Mouse (Mus musculus) heart, adult 2 months (tissue): ENCODE results near the gene Cd79b. TPM values are rescaled to one million over a fixed set of nuclear protein-coding genes. Genes with fewer than 3 reads are reported as not detected.

ENCODE experiments used
- DNase-seq, 2 experiments: peaks; one replicate each; pipeline ENCODE4 v3.0.0; 2021
- H3K27ac ChIP-seq: fragments of 200-600 bp; 2 replicates; pipeline ENCODE4 v1.8.1; 2022
- H3K27me3 ChIP-seq: fragments of 200-500 bp; 2 replicates; pipeline ENCODE4 v1.6.1; 2012; ENCODE audit warnings: mild to moderate bottlenecking, low read length, inconsistent platforms, mixed read lengths; ENCODE audit not compliant: control insufficient read depth, insufficient read depth
- H3K36me3 ChIP-seq: fragments of 200-500 bp; 2 replicates; pipeline ENCODE4 v1.6.1; 2012; ENCODE audit warnings: low read length, inconsistent platforms; ENCODE audit not compliant: control insufficient read depth, insufficient read depth
- H3K4me1 ChIP-seq: fragments of 200-500 bp; 2 replicates; pipeline ENCODE4 v1.6.1; 2011; ENCODE audit warnings: low read length; ENCODE audit not compliant: control insufficient read depth, insufficient read depth
- H3K4me3 ChIP-seq: fragments of 200-600 bp; 2 replicates; pipeline ENCODE4 v1.8.1; 2022
- H3K79me2 ChIP-seq: fragments of 200-500 bp; replicated peaks from 2 replicates; pipeline ENCODE4 v1.6.1; 2012; ENCODE audit warnings: mild to moderate bottlenecking, inconsistent platforms, low read length, moderate library complexity, mixed read lengths; ENCODE audit not compliant: control insufficient read depth, insufficient read depth
- H3K9ac ChIP-seq: fragments of 200-500 bp; 2 replicates; pipeline ENCODE4 v1.6.1; 2012; ENCODE audit warnings: low read depth, mild to moderate bottlenecking, control low read depth, inconsistent platforms, low read length, mixed read lengths
- CTCF ChIP-seq: fragments of 200-600 bp; IDR thresholded peaks from 2 replicates; pipeline ENCODE4 v1.8.1; 2022; ENCODE audit warnings: antibody characterized with exemption, mild to moderate bottlenecking, moderate library complexity
- EP300 ChIP-seq: fragments of 200-500 bp; IDR thresholded peaks from 2 replicates; pipeline ENCODE4 v1.6.1; 2011; ENCODE audit warnings: low read depth, low read length, control low read depth; ENCODE audit not compliant: insufficient read depth
- POLR2A ChIP-seq: fragments of 200-500 bp; IDR thresholded peaks from 2 replicates; pipeline ENCODE4 v1.6.1; 2011; ENCODE audit warnings: mild to moderate bottlenecking, low read depth, low read length, control low read depth; ENCODE audit not compliant: insufficient read depth
- WGBS: fragments of 180-500 bp; shearing (Covaris S2); methylation state at CpG from one replicate; pipeline ENCODE4 v1.1.7; 2018; 5-methylcytosine and 5-hydroxymethylcytosine counted together
- intact Hi-C: fragments of 180-260 bp; cut with DNase I; formaldehyde crosslinking; loops from one replicate; pipeline ENCODE4 v1.15.1; 2025
- polyA plus RNA-seq: library from polyadenylated mRNA; depleted of rRNA; stranded (reverse); fragments of >200 nt; gene quantifications from 2 replicates; pipeline ENCODE4 v1.2.3, GENCODE M21; 2012
- total RNA-seq, 2 experiments: library from RNA; stranded (reverse); gene quantifications; 2 replicates each; pipeline ENCODE4 v1.2.3; 2021

Gene Cd79b
- total and polyA plus RNA-seq, 3 experiments: 1.7 to 10.1 (median 3.0) TPM

GRCm38 (mm10) chr11:106271794-106272643, 42.5 kb downstream of the Cd79b start:
- Histone ChIP-seq H3K27ac (peak overlapping the region; percentile 97), H3K4me3 (peak overlapping the region; percentile 94), H3K9ac (peak overlapping the region; percentile 98), H3K79me2 (peaks cover 1% of the 10 kb centered on the region), H3K27me3 (no peaks in the 10 kb centered on the region), H3K36me3 (peaks cover 8% of the 10 kb centered on the region; the same call in 1 of the 2 replicates), H3K4me1 (peaks cover 27% of the 10 kb centered on the region)
- DNase-seq: peak in 1 of 2 experiments; percentile 33
- 1% methylated on average over 41 of the region's 41 CpGs for WGBS
- no peak for TF ChIP-seq POLR2A
- no peak for TF ChIP-seq EP300
- 0 out of 2 replicates have a peak, but pooled peaks have one; percentile 2 for TF ChIP-seq CTCF
- intact Hi-C loops: loop anchor here (2.0 to 10.0 kb wide), 4 partner anchors 15 to 513 kb away; partner anchors contain the start of genes Ccdc47, Cep95, Ddx42 and Ddx5

GRCm38 (mm10) chr11:106271131-106271793, 43.3 kb downstream of the Cd79b start:
- no peaks in the 10 kb centered on the region for H3K27me3 ChIP-seq
- intact Hi-C loops: loop anchor here (2.0 to 10.0 kb wide), 3 partner anchors 14 to 514 kb away; partner anchors contain the start of genes Cep95, Ddx5, Ftsj3 and Psmc5
- H3K4me3 ChIP-seq: peak overlapping the region; percentile 94
- peak overlapping the region; percentile 50 for H3K9ac ChIP-seq
- WGBS: 20% methylated on average over 5 of the region's 5 CpGs
- TF ChIP-seq EP300 (no peak), CTCF (0 out of 2 replicates have a peak, but pooled peaks have one; percentile 4)
- peaks cover 24% of the 10 kb centered on the region for H3K4me1 ChIP-seq
- peaks cover 8% of the 10 kb centered on the region; the same call in 1 of the 2 replicates for H3K36me3 ChIP-seq
- DNase-seq: peak in 1 of 2 experiments; percentile 44
- H3K27ac ChIP-seq: peak overlapping the region; percentile 97
- H3K79me2 ChIP-seq: peaks cover 1% of the 10 kb centered on the region

- H3K4me3 ChIP-seq: no peak overlapping the region
- no peak for TF ChIP-seq CTCF
- TF ChIP-seq POLR2A: no peak
- TF ChIP-seq EP300: no peak
- H3K79me2 ChIP-seq: peaks cover 1% of the 10 kb centered on the region
- 37% methylated on average over 3 of the region's 3 CpGs for WGBS
- no peak overlapping the region for H3K9ac ChIP-seq
- no peaks in the 10 kb centered on the region for H3K27me3 ChIP-seq
- H3K27ac ChIP-seq: peak overlapping the region; percentile 67
- H3K36me3 ChIP-seq: peaks cover 8% of the 10 kb centered on the region; the same call in 1 of the 2 replicates
- peak; percentile 38 to 49 for DNase-seq
- peaks cover 20% of the 10 kb centered on the region for H3K4me1 ChIP-seq
- intact Hi-C loops: no loop called here
Measured at GRCm38 (mm10) chr11:106269060-106269431, 45.5 kb downstream of the Cd79b start.

- no peak for TF ChIP-seq CTCF
- TF ChIP-seq POLR2A: no peak
- peak; percentile 65; the same call in 1 of the 2 replicates for TF ChIP-seq EP300
- no peak overlapping the region; the same call in 1 of the 2 replicates for H3K4me3 ChIP-seq
Measured at GRCm38 (mm10) chr11:106268326-106269059, 46.1 kb downstream of the Cd79b start.

GRCm38 (mm10) chr11:106267871-106268270, 46.7 kb downstream of the Cd79b start:
- H3K27ac ChIP-seq: peak overlapping the region; percentile 57
- peaks cover 20% of the 10 kb centered on the region for H3K4me1 ChIP-seq
- H3K4me3 ChIP-seq: no peak overlapping the region
- DNase-seq: no peak
- H3K36me3 ChIP-seq: peaks cover 8% of the 10 kb centered on the region; the same call in 1 of the 2 replicates
- no peak for TF ChIP-seq POLR2A
- no peak for TF ChIP-seq EP300
- TF ChIP-seq CTCF: no peak
- no peak overlapping the region for H3K9ac ChIP-seq
- H3K27me3 ChIP-seq: no peaks in the 10 kb centered on the region
- H3K79me2 ChIP-seq: peaks cover 1% of the 10 kb centered on the region
- intact Hi-C loops: no loop called here
- 75% methylated on average over 5 of the region's 5 CpGs for WGBS

More at GRCm38 (mm10) chr11:106268326-106269059, 46.1 kb downstream of the Cd79b start:
- Histone ChIP-seq H3K36me3 (peaks cover 8% of the 10 kb centered on the region; the same call in 1 of the 2 replicates), H3K27me3 (no peaks in the 10 kb centered on the region), H3K79me2 (peaks cover 1% of the 10 kb centered on the region), H3K4me1 (peaks cover 20% of the 10 kb centered on the region), H3K9ac (peak overlapping the region; percentile 17; the same call in 1 of the 2 replicates), H3K27ac (peak overlapping the region; percentile 67)
- intact Hi-C loops: no loop called here
- WGBS: 49% methylated on average over 8 of the region's 8 CpGs
- DNase-seq: peak; percentile 86 to 90
